11 mouse cellular contexts compared by ENCODE assay signal in genomic region chr2:152765045-152765674, GRCm38 (mm10). TPM values are rescaled to one million over a fixed set of nuclear protein-coding genes. Genes with fewer than 3 reads are reported as not detected.
A peak's percentile ranks its signal among the peaks of the same experiment; 100 is the strongest.
DNase-seq lines count a peak whose midpoint lies in the region; ATAC-seq and TF ChIP-seq lines count a peak whose summit lies in the region.
"Had no signal": no experiment of that assay in that cellular context is flagged by ENCODE, and none has a peak within 500 bp of the region (broad histone marks: within the 10 kb centered on the region; RNA-seq: fewer than 3 reads in every experiment).

No protein-coding gene starts in this region.

- peak overlapping the region; percentile 40 for H3K4me2 ChIP-seq in hindbrain, embryonic 13.5 days
- peak overlapping the region; percentile 49 for H3K4me2 ChIP-seq in lung, postnatal 0 days (replicated peaks; ENCODE audit: low read depth, low read length)
- H3K4me2 ChIP-seq in stomach, postnatal 0 days (replicated peaks; ENCODE audit: low read depth): peak overlapping the region; percentile 18; the same call in 1 of the 2 replicates

- no peaks in the 10 kb centered on the region for H3K9me3 ChIP-seq in hindbrain, embryonic 13.5 days
- no peaks in the 10 kb centered on the region for H3K9me3 ChIP-seq in lung, postnatal 0 days (ENCODE audit: low read length)
- no peaks in the 10 kb centered on the region for H3K9me3 ChIP-seq in stomach, postnatal 0 days (ENCODE audit: control insufficient read depth, low read length)

- ATAC-seq in hindbrain, embryonic 13.5 days (ENCODE audit: low FRiP score): peak; percentile 30; the same call in 1 of the 2 replicates
- ATAC-seq in lung, postnatal 0 days: peak; percentile 73
- no peak for ATAC-seq in stomach, postnatal 0 days (ENCODE audit: low FRiP score, low TSS enrichment)
- no peak for ATAC-seq in granulocyte monocyte progenitor cell, adult 5-6 weeks (replicated peaks; ENCODE audit: poor library complexity, severe bottlenecking)

- H3K9ac ChIP-seq in hindbrain, embryonic 13.5 days: peak overlapping the region; percentile 49; the same call in 1 of the 2 replicates
- H3K9ac ChIP-seq in lung, postnatal 0 days (replicated peaks; ENCODE audit: low read depth): peak overlapping the region; percentile 20; the same call in 1 of the 2 replicates
- H3K9ac ChIP-seq in stomach, postnatal 0 days (ENCODE audit: low read length): no peak overlapping the region

- DNase-seq in lung, adult 18-20 months: peak; percentile 55 to 75
- DNase-seq in lung, postnatal 14 days: no peak
- DNase-seq in lung, postnatal 0 days (ENCODE audit: low spot score): peak; percentile 84
- DNase-seq in stomach, postnatal 0 days (ENCODE audit: low spot score): no peak
- no peak for DNase-seq in embryo, embryonic 10.5 days (ENCODE audit: low spot score)
- no peak for DNase-seq in layer of hippocampus, postnatal 10 days (ENCODE audit: low spot score in 2 of 2)
- DNase-seq: cerebellum, postnatal 10 days; heart, postnatal 36 days; right cerebral cortex, postnatal 4 days had no signal

- no peak overlapping the region; the same call in 1 of the 2 replicates for H3K27ac ChIP-seq in hindbrain, embryonic 13.5 days
- H3K27ac ChIP-seq in lung, postnatal 0 days (ENCODE audit: low read length): peak overlapping the region; percentile 73
- no peak overlapping the region for H3K27ac ChIP-seq in stomach, postnatal 0 days (replicated peaks)

- 29% methylated on average over 7 of the region's 7 CpGs for WGBS in hindbrain, embryonic 13.5 days
- WGBS in lung, postnatal 0 days: 34% methylated on average over 7 of the region's 7 CpGs
- WGBS in stomach, postnatal 0 days: 41% methylated on average over 7 of the region's 7 CpGs

- TF ChIP-seq CTCF in lung, postnatal 0 days (IDR thresholded peaks at IDR 0.05): no peak
- no peak for TF ChIP-seq CTCF in stomach, postnatal 0 days (IDR thresholded peaks at IDR 0.05; ENCODE audit: low read depth)

- H3K36me3 ChIP-seq in hindbrain, embryonic 13.5 days: no peaks in the 10 kb centered on the region
- no peaks in the 10 kb centered on the region for H3K36me3 ChIP-seq in lung, postnatal 0 days (ENCODE audit: insufficient read depth, low read length)
- H3K36me3 ChIP-seq in stomach, postnatal 0 days (ENCODE audit: control insufficient read depth, insufficient read depth, low read length): no peaks in the 10 kb centered on the region

- no peaks in the 10 kb centered on the region for H3K27me3 ChIP-seq in hindbrain, embryonic 13.5 days
- H3K27me3 ChIP-seq in lung, postnatal 0 days (replicated peaks; ENCODE audit: insufficient read depth, low read length): no peaks in the 10 kb centered on the region
- H3K27me3 ChIP-seq in stomach, postnatal 0 days (ENCODE audit: control insufficient read depth, insufficient read depth, low read length): no peaks in the 10 kb centered on the region

- H3K4me3 ChIP-seq in hindbrain, embryonic 13.5 days: no peak overlapping the region
- peak overlapping the region; percentile 33 for H3K4me3 ChIP-seq in lung, postnatal 0 days (ENCODE audit: low read depth, low read length)
- H3K4me3 ChIP-seq in stomach, postnatal 0 days (ENCODE audit: low read depth, low read length): no peak overlapping the region

- peaks cover 23% of the 10 kb centered on the region for H3K4me1 ChIP-seq in hindbrain, embryonic 13.5 days (replicated peaks)
- H3K4me1 ChIP-seq in lung, postnatal 0 days (ENCODE audit: insufficient read depth, low read depth, low read length): peaks cover 11% of the 10 kb centered on the region
- H3K4me1 ChIP-seq in stomach, postnatal 0 days (replicated peaks; ENCODE audit: control insufficient read depth, insufficient read depth): no peaks in the 10 kb centered on the region

- peak; percentile 78 for TF ChIP-seq EP300 in lung, postnatal 0 days (IDR thresholded peaks at IDR 0.05)
- no peak for TF ChIP-seq EP300 in stomach, postnatal 0 days (optimal IDR thresholded peaks at IDR 0.05)

RNA-seq across cellular contexts. Expression of gene Cox4i2, which starts 11.2 kb away (rescaled TPM):
- 4.6 and 5.4 TPM in 2 replicates for polyA plus RNA-seq in hindbrain, embryonic 13.5 days (2015; fragmentation: Nextera tagmentation; extraction: Ambion mirVana)
- polyA plus RNA-seq in lung, postnatal 0 days (2015; fragmentation: Nextera tagmentation; extraction: Ambion mirVana): 204 and 228 TPM in 2 replicates
- polyA plus RNA-seq in stomach, postnatal 0 days (2015; fragmentation: Nextera tagmentation; extraction: Ambion mirVana): 9.8 and 10.6 TPM in 2 replicates
- total RNA-seq in layer of hippocampus, postnatal 10 days (2021): 1 to 10 TPM; 2.1 to 2.5 TPM
- 6.8 and 13.0 TPM in 2 replicates for total RNA-seq in granulocyte monocyte progenitor cell, adult 5-6 weeks (2014; fragmentation: Nextera tagmentation)
- total RNA-seq in granulocyte monocyte progenitor cell, adult 5-6 weeks (2017): 6.0 TPM in 1 of 2 replicates, not detected in the other

RNA-seq across cellular contexts. Expression of gene Id1, which starts 29.1 kb away (rescaled TPM):
- polyA plus RNA-seq in hindbrain, embryonic 13.5 days (2015; fragmentation: Nextera tagmentation; extraction: Ambion mirVana): 68.7 and 87.0 TPM in 2 replicates
- 214 and 218 TPM in 2 replicates for polyA plus RNA-seq in lung, postnatal 0 days (2015; fragmentation: Nextera tagmentation; extraction: Ambion mirVana)
- polyA plus RNA-seq in stomach, postnatal 0 days (2015; fragmentation: Nextera tagmentation; extraction: Ambion mirVana): 191 and 228 TPM in 2 replicates
- 10 to 100 TPM; 29.0 to 31.2 TPM for total RNA-seq in layer of hippocampus, postnatal 10 days (2021)
- 5.5 and 7.6 TPM in 2 replicates for total RNA-seq in granulocyte monocyte progenitor cell, adult 5-6 weeks (2014; fragmentation: Nextera tagmentation)
- 5.0 and 6.6 TPM in 2 replicates for total RNA-seq in granulocyte monocyte progenitor cell, adult 5-6 weeks (2017)

Comparison
In these comparisons a context has a peak if more than half of its experiments do, and no peak if none do; other contexts are left out.
1. DNase-seq: peak in lung, adult 18-20 months (2 of 2) and lung, postnatal 0 days (single experiment); none in lung, postnatal 14 days (single experiment), stomach, postnatal 0 days (single experiment), embryo, embryonic 10.5 days (single experiment) and layer of hippocampus, postnatal 10 days (0 of 2).
2. ATAC-seq: peak in hindbrain, embryonic 13.5 days (single experiment) and lung, postnatal 0 days (single experiment); none in stomach, postnatal 0 days (single experiment) and granulocyte monocyte progenitor cell, adult 5-6 weeks (single experiment).
3. RNA of gene Cox4i2, which starts 11.2 kb away (polyA plus RNA-seq): 204 to 228 TPM in lung, postnatal 0 days; 9.8 to 10.6 TPM in stomach, postnatal 0 days and 4.6 to 5.4 TPM in hindbrain, embryonic 13.5 days; every median in the first group is over 10 times any median in the second.
4. Peak in every context shown above with its lines, with median percentiles within 50 percentile points of each other: H3K4me2 ChIP-seq.